Mouse (Mus musculus) small intestine, adult 2 months (tissue): Measurements from ENCODE around the gene P4ha2. TPM values are rescaled to one million over a fixed set of nuclear protein-coding genes. Genes with fewer than 3 reads are reported as not detected.

Experiments used
- H3K27ac ChIP-seq: fragments of 200-500 bp; 2 replicates; pipeline ENCODE4 v1.5.1; 2012; ENCODE audit warnings: low read depth, low read length, control low read depth, inconsistent platforms; ENCODE audit not compliant: insufficient read depth
- H3K27me3 ChIP-seq: fragments of 200-500 bp; 2 replicates; pipeline ENCODE4 v1.6.1; 2012; ENCODE audit warnings: mild to moderate bottlenecking, moderate library complexity, low read length, inconsistent platforms; ENCODE audit not compliant: control insufficient read depth, insufficient read depth
- H3K36me3 ChIP-seq: fragments of 200-500 bp; 2 replicates; pipeline ENCODE4 v1.6.1; 2012; ENCODE audit warnings: mild to moderate bottlenecking, low read length, control low read depth, inconsistent platforms; ENCODE audit not compliant: control insufficient read depth, insufficient read depth
- H3K4me1 ChIP-seq: fragments of 200-500 bp; 2 replicates; pipeline ENCODE4 v1.6.1; 2012; ENCODE audit warnings: low read length, inconsistent platforms, mixed read lengths; ENCODE audit not compliant: control insufficient read depth, insufficient read depth, insufficient read length
- H3K4me3 ChIP-seq: fragments of 200-500 bp; 2 replicates; pipeline ENCODE4 v1.5.1; 2012; ENCODE audit warnings: low read depth, mild to moderate bottlenecking, control low read depth, inconsistent platforms, low read length, moderate library complexity
- CTCF ChIP-seq: fragments of 200-500 bp; IDR thresholded peaks from 2 replicates; pipeline ENCODE4 v1.5.1; 2012; ENCODE audit warnings: low read depth, mild to moderate bottlenecking, control low read depth, inconsistent platforms, low read length, moderate library complexity, mixed read lengths; ENCODE audit not compliant: insufficient replicate concordance, insufficient read length; ENCODE audit errors: extremely low read depth
- POLR2A ChIP-seq: fragments of 200-500 bp; IDR thresholded peaks from 2 replicates; pipeline ENCODE4 v1.6.1; 2012; ENCODE audit warnings: low read depth, mild to moderate bottlenecking, control low read depth, inconsistent platforms, low read length, moderate library complexity
- WGBS: fragments of 180-500 bp; shearing (Covaris S2); methylation state at CpG from one replicate; pipeline ENCODE4 v1.1.7; 2018; 5-methylcytosine and 5-hydroxymethylcytosine counted together
- polyA plus RNA-seq: library from polyadenylated mRNA; depleted of rRNA; stranded (reverse); fragments of >200 nt; gene quantifications from 2 replicates; pipeline ENCODE4 v1.2.3, GENCODE M21; 2012

The P4ha2 gene
- polyA plus RNA-seq, 1 experiment: 1.5 TPM

DNA sequence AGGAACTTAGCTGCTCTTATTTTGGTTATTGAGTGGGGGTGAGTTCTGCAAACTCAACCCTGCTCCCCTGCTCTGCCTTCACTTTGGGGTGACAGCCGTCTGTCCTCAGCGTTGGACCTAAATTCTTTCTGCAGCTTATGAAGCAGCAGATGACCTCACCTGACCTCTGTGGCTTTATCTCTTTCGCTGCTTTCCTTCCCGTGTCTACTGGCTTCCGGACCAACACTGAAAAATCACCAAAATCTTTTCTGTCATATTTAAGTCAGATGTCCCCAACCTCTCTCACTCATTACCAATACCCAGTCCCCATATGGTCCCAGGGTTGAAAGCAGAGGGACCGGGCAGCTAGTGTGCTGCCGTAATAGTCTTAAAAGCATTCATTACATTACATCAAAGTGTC is 7.7 kb upstream of the P4ha2 start:
- Histone ChIP-seq H3K27ac (no peak overlapping the region), H3K36me3 (no peaks in the 10 kb centered on the region), H3K4me1 (peaks cover 3% of the 10 kb centered on the region; the same call in 1 of the 2 replicates), H3K4me3 (no peak overlapping the region), H3K27me3 (no peaks in the 10 kb centered on the region)
- WGBS: 67% methylated on average over 7 of the region's 7 CpGs
- TF ChIP-seq POLR2A (no peak), CTCF (no peak)

DNA sequence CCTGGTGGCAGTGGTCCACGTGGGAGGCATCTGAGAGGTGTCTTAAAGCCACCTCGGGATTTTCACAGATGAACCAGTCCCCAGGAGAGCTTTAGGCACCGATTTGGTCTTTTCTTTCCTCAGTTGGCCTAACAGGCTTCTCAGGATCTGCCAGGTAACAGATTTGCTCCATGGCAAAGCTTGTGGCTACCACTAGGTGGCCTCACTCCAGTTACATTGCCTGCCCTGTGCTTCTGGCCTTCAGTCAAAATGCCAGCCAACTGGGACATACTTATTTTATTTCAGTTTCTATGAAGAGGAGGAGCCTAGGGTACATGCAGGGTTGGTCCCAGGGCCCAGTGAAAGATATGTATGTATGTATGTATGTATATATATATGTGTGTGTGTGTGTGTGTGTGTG is 6.9 kb upstream of the P4ha2 start:
- TF ChIP-seq POLR2A: no peak
- TF ChIP-seq CTCF: peak; percentile 78; the same call in 1 of the 2 replicates
- no peak overlapping the region for H3K27ac ChIP-seq
- H3K4me1 ChIP-seq: peaks cover 3% of the 10 kb centered on the region; the same call in 1 of the 2 replicates
- 11% methylated on average over 3 of the region's 3 CpGs for WGBS
- no peaks in the 10 kb centered on the region for H3K36me3 ChIP-seq
- no peak overlapping the region for H3K4me3 ChIP-seq
- peaks cover under 1% of the 10 kb centered on the region; the same call in 1 of the 2 replicates for H3K27me3 ChIP-seq

DNA sequence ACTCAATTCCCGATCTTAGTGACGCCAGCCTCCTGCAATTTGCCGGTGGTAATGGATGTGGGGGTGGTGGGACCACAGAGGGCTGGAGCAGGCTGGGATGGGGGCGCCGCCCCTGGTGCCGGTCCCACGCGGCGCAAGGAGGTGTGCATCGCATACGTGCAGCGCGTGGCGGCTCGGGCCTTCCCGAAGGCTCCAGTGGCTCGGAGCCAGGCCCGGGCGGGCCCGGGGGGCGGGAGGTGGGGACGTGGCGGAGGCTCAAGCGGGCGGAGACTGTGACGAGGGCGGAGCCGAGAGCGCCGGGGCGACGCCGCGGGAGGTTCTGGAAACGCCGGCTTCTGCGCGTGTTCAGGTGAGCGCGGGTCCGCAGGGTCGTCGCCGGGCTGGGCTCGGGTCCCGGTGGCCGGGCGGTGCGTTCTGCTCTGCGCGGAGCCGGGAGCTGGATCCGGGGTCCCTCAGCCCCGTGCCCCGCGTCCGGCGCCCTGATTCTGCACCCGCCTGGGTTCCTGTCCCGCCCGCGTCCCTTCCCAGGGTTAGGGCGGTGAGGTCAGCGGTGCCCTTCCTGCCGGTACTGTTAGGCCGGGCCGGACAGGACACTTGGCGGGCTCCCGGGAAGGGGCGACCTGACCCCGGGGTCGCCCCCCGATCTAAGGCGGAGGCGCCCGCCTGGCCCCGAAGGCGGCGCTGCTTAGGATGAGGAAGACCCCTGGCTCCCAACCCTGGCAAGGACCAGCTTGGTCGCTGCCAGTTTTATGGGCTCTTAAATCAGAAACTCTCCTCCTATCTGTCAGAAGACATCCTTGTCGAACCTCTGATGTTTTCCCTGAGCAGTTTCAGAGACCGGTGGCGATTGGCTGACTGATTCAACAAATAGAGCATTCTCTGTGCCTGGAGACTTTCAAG is 1.0 kb downstream of the P4ha2 start:
- WGBS: 1% methylated on average over 82 of the region's 83 CpGs
- peaks cover 18% of the 10 kb centered on the region for H3K27me3 ChIP-seq
- 0 out of 2 replicates have a peak, but pooled peaks cover 2% of the 10 kb centered on the region for H3K4me1 ChIP-seq
- H3K36me3 ChIP-seq: no peaks in the 10 kb centered on the region
- peak overlapping the region; percentile 89 for H3K4me3 ChIP-seq
- no peak overlapping the region for H3K27ac ChIP-seq
- TF ChIP-seq CTCF (no peak), POLR2A (no peak)

DNA sequence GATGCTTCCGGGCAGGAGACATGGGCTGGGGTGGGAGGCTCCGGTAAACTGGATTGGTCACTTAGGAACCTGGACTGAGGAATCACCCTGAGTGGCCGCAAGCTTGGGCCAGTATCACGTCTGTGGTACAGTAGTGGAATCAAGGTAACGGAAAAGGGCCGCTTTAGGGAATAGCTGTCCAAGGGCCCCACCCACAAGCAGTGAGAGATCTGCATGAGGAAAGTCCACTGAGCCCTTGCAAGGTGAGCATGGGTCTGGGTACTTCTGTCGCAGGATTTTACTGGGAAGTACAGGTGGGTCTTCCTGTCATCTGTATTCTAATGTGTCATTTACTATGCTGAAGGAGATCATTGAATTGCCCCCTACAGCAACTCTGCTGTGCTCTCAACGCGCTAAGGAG is 1.8 kb downstream of the P4ha2 start:
- no peaks in the 10 kb centered on the region for H3K36me3 ChIP-seq
- no peak for TF ChIP-seq POLR2A
- no peak for TF ChIP-seq CTCF
- 0 out of 2 replicates have a peak, but pooled peaks cover 2% of the 10 kb centered on the region for H3K4me1 ChIP-seq
- H3K27me3 ChIP-seq: peaks cover 18% of the 10 kb centered on the region
- 75% methylated on average over 9 of the region's 9 CpGs for WGBS
- peak overlapping the region; percentile 89; the same call in 1 of the 2 replicates for H3K4me3 ChIP-seq
- no peak overlapping the region for H3K27ac ChIP-seq

DNA sequence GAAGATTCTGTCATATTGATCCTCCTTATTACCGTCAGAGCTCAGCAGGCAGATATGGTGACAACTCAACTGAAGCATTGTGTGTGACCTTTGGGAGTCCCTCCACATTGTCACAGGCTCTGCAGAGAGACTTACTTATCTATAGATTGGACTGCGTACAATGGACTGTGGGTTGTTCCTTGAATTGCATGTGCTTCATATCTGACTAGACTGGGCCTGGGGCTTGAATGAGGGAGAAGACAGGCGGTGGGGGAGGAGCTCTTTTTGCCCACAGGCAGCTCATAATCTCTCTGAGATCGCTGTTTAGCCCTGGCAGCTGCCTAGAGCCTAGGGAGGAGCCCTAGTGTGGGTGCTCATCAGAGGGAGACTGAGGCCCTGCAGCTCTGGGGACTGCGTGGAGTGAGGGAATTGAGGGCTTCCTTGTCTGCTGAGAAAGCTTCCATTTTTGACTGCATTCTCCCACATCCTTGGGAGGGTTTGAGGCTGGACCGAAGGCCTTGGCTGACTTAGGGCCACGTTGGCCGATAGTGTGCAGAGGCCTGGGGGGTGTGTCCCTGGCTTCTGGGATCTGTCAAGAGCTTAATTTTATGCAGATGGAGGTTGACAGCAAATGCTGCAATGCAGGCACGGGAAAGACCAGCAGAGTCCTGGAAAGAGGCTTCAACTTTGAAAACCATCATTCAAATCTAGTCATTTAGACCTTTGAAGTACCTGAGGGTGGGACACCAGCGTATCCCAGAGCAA is 3.0 kb downstream of the P4ha2 start:
- H3K36me3 ChIP-seq: no peaks in the 10 kb centered on the region
- 0 out of 2 replicates have a peak, but pooled peaks cover 2% of the 10 kb centered on the region for H3K4me1 ChIP-seq
- peaks cover 18% of the 10 kb centered on the region for H3K27me3 ChIP-seq
- WGBS: 83% methylated on average over 10 of the region's 10 CpGs
- H3K27ac ChIP-seq: no peak overlapping the region
- TF ChIP-seq POLR2A (no peak), CTCF (no peak)
- H3K4me3 ChIP-seq: no peak overlapping the region

DNA sequence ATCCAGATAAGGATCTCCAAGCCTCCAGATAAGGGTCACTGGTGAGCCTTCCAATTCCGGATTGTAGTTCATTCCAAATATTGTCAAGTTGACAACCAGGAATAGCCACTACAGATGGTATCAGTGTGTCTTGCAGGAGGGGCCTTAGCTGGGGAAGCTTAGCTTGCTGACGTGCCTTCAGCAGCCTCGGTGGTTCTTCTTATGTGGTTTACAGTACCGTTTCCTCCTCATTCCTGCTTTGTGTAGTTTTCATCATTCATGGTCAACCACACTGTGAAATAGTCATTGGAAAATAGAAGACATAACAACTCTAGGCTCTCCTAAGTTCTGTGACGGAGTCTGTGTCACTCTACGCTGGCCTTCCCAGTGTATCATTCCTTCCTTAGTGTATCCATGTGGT is 5.1 kb downstream of the P4ha2 start:
- WGBS: 79% methylated on average over 6 of the region's 6 CpGs
- no peaks in the 10 kb centered on the region for H3K36me3 ChIP-seq
- no peak for TF ChIP-seq POLR2A
- TF ChIP-seq CTCF: no peak

DNA sequence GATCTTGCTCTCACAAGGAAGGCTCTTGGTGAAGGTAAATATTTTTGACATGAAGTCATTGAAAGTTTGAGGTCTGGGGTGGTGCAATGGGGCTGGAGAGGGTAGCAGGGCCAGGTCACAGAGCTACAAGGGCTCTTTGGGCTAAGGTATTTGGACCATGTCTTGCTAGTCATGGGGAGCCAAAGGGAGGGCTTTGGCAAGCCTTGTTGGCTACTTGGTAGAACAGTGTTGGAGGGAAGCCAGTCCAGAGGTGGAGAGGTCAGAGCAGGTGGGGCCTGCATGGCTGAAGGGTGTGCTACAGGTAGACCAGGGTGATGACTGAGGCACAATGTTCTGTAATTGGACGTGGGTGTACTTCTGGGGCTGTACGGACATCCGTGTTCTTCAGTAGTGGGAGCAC is 6.8 kb downstream of the P4ha2 start:
- H3K4me1 ChIP-seq: no peaks in the 10 kb centered on the region
- TF ChIP-seq POLR2A (no peak), CTCF (no peak)
- H3K27me3 ChIP-seq: no peaks in the 10 kb centered on the region
- no peak overlapping the region for H3K27ac ChIP-seq
- no peaks in the 10 kb centered on the region for H3K36me3 ChIP-seq
- H3K4me3 ChIP-seq: no peak overlapping the region
- 80% methylated on average over 3 of the region's 3 CpGs for WGBS

More for the DNA sequence above, 5.1 kb downstream of the P4ha2 start:
- no peak overlapping the region for H3K27ac ChIP-seq
- no peak overlapping the region for H3K4me3 ChIP-seq
- H3K4me1 ChIP-seq: 0 out of 2 replicates have a peak, but pooled peaks cover 2% of the 10 kb centered on the region
- peaks cover 13% of the 10 kb centered on the region for H3K27me3 ChIP-seq
